Mouse (Mus musculus) hematopoietic stem cell, adult 5-6 weeks (primary cell): ENCODE data around the gene Wdr25. TPM values are rescaled to one million over a fixed set of nuclear protein-coding genes. Genes with fewer than 3 reads are reported as not detected.

Source experiments
- ATAC-seq, 2 experiments: fragments of 125-278 bp in 1 of 2; replicated peaks in 1 of 2; 2 replicates each; pipeline ENCODE4 v1.8.0; 2016 to 2017; ENCODE audit warnings: inconsistent platforms in 2 of 2, mild to moderate bottlenecking in 2 of 2, moderate number of reproducible peaks in 2 of 2, low read depth in 1 of 2, moderate TSS enrichment in 1 of 2; ENCODE audit not compliant: low FRiP score in 2 of 2, poor library complexity in 2 of 2, severe bottlenecking in 2 of 2, insufficient read depth in 1 of 2, low TSS enrichment in 1 of 2
- total RNA-seq: library from RNA; stranded (forward); fragments of 172-1452, 232-1000 nt; gene quantifications from 2 replicates; pipeline ENCODE4 v1.2.3, GENCODE M21; 2017

Gene Wdr25
- total RNA-seq, 1 experiment from 2014 or later = 7.6 TPM

GRCm38 (mm10) chr12:108917509-108917908 lies 24.1 kb downstream of the Wdr25 start:
- no peak for ATAC-seq

- ATAC-seq = peak; percentile 30 to 64; a peak in 3 of 4 replicates
Observed at GRCm38 (mm10) chr12:108918753-108919152, 25.3 kb downstream of the Wdr25 start.

GRCm38 (mm10) chr12:108926606-108927111 lies 33.2 kb downstream of the Wdr25 start:
- ATAC-seq = no peak

- no peak for ATAC-seq
Observed at GRCm38 (mm10) chr12:108928249-108928648, 34.8 kb downstream of the Wdr25 start.

- ATAC-seq = no peak
Observed at GRCm38 (mm10) chr12:108929475-108929874, 36.0 kb downstream of the Wdr25 start.

- peak; percentile 22 to 59 for ATAC-seq
Observed at GRCm38 (mm10) chr12:108931341-108932053, 38.1 kb downstream of the Wdr25 start.

- ATAC-seq = no peak
Observed at GRCm38 (mm10) chr12:108932113-108932512, 38.7 kb downstream of the Wdr25 start.

- ATAC-seq = no peak
Observed at GRCm38 (mm10) chr12:108934231-108934630, 40.8 kb downstream of the Wdr25 start.

- ATAC-seq = peak; percentile 6 to 30; a peak in 1 of 4 replicates
Observed at GRCm38 (mm10) chr12:108936834-108937233, 43.4 kb downstream of the Wdr25 start.

GRCm38 (mm10) chr12:108937506-108937905 lies 44.1 kb downstream of the Wdr25 start:
- ATAC-seq = peak; percentile 90 to 91

GRCm38 (mm10) chr12:108938844-108939243 lies 45.4 kb downstream of the Wdr25 start:
- ATAC-seq = no peak

- no peak for ATAC-seq
Observed at GRCm38 (mm10) chr12:108939317-108939716, 45.9 kb downstream of the Wdr25 start.

GRCm38 (mm10) chr12:108940255-108940654 lies 46.8 kb downstream of the Wdr25 start:
- no peak for ATAC-seq

- ATAC-seq = no peak
Observed at GRCm38 (mm10) chr12:108941282-108941681, 47.9 kb downstream of the Wdr25 start.

- no peak for ATAC-seq
Observed at GRCm38 (mm10) chr12:108942203-108942923, 48.9 kb downstream of the Wdr25 start.

GRCm38 (mm10) chr12:108953011-108953550 lies 59.6 kb downstream of the Wdr25 start:
- no peak for ATAC-seq

GRCm38 (mm10) chr12:108953838-108954237 lies 60.4 kb downstream of the Wdr25 start:
- ATAC-seq = peak in 1 of 2 experiments; percentile 32; a peak in 1 of 4 replicates

- ATAC-seq = no peak
Observed at GRCm38 (mm10) chr12:108954456-108954855, 61.0 kb downstream of the Wdr25 start.
